Mouse (Mus musculus) forebrain, postnatal 0 days (tissue): ENCODE measurements around the gene Tbc1d14. TPM values are rescaled to one million over a fixed set of nuclear protein-coding genes. Genes with fewer than 3 reads are reported as not detected.

Source experiments
- ATAC-seq: fragments of 200-750 bp; cut with Nextera tagmentation; 2 replicates; pipeline ENCODE4 v1.8.0; 2017; ENCODE audit warnings: mild to moderate bottlenecking, moderate library complexity
- DNase-seq: peaks from one replicate; pipeline ENCODE4 v3.0.0-alpha.2; 2015
- H3K27ac ChIP-seq: fragments of 300-500 bp; sonication (generic); 2 replicates; pipeline ENCODE4 v1.5.1; 2014; ENCODE audit warnings: low read depth, mild to moderate bottlenecking, antibody characterized with exemption, low read length, moderate library complexity, mixed read lengths
- H3K27me3 ChIP-seq: fragments of 300-500 bp; sonication (generic); 2 replicates; pipeline ENCODE4 v1.6.1; 2014; ENCODE audit warnings: mild to moderate bottlenecking, low read length, mixed read lengths; ENCODE audit not compliant: insufficient read depth
- H3K36me3 ChIP-seq: fragments of 300-500 bp; sonication (generic); 2 replicates; pipeline ENCODE4 v1.6.1; 2014; ENCODE audit warnings: mild to moderate bottlenecking, moderate library complexity; ENCODE audit not compliant: insufficient read depth
- H3K4me1 ChIP-seq: fragments of 300-500 bp; sonication (generic); 2 replicates; pipeline ENCODE4 v1.6.1; 2014; ENCODE audit warnings: antibody characterized with exemption; ENCODE audit not compliant: insufficient read depth
- H3K4me2 ChIP-seq: fragments of 300-500 bp; sonication (generic); 2 replicates; pipeline ENCODE4 v1.6.1; 2014; ENCODE audit warnings: low read depth, mild to moderate bottlenecking, moderate library complexity
- H3K4me3 ChIP-seq: fragments of 300-500 bp; sonication (generic); 2 replicates; pipeline ENCODE4 v1.5.1; 2014; ENCODE audit warnings: low read depth, low read length, mixed read lengths
- H3K9ac ChIP-seq: fragments of 300-500 bp; sonication (generic); 2 replicates; pipeline ENCODE4 v1.6.1; 2014; ENCODE audit warnings: mild to moderate bottlenecking
- H3K9me3 ChIP-seq: fragments of 300-500 bp; sonication (generic); 2 replicates; pipeline ENCODE4 v1.6.1; 2016; ENCODE audit warnings: low read length
- CTCF ChIP-seq: sonication (generic); IDR thresholded peaks from 2 replicates; pipeline ENCODE4 v1.5.1; 2016; ENCODE audit warnings: antibody characterized with exemption, control low read depth, low read depth
- WGBS: fragments of 180-500 bp; shearing (Covaris S2); extraction: QIAGEN DNeasy Blood & Tissue Kit; methylation state at CpG from one replicate; pipeline ENCODE4 v1.1.7; 2014; 5-methylcytosine and 5-hydroxymethylcytosine counted together
- polyA plus RNA-seq: library from polyadenylated mRNA; unstranded; fragments of >200 nt; fragmentation: Nextera tagmentation; extraction: Ambion mirVana; gene quantifications from 2 replicates; pipeline ENCODE4 v1.2.1, GENCODE M21; 2015
- total RNA-seq: library from RNA; depleted of rRNA; stranded (reverse); fragments of >200 nt; gene quantifications from 2 replicates; pipeline ENCODE4 v1.2.3, GENCODE M21; 2014

Tbc1d14 gene
- total and polyA plus RNA-seq, 2 experiments from 2014 or later: 29.0 to 74.1 TPM

DNA sequence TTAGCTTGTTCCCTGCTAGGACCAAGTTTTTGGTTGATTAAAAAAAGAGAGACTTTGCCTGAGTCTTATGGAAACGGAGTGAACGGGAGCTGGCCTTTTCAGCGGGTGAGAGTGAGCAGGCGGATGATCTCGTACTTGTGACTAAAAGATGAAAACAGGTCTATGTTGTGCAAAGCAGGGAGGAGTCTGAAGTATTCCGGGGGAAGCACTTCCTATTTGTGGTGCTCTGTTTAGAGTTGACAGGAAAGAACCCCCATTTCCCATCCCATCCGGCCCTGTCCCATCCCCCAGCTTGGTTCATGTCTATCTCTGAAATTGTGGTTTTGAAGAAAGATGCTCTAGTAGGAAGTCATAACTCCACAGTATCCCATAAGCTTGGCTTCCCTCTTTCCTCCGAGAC, 127.2 kb downstream of the Tbc1d14 start:
- WGBS: 38% methylated on average over 8 of the region's 8 CpGs

DNA sequence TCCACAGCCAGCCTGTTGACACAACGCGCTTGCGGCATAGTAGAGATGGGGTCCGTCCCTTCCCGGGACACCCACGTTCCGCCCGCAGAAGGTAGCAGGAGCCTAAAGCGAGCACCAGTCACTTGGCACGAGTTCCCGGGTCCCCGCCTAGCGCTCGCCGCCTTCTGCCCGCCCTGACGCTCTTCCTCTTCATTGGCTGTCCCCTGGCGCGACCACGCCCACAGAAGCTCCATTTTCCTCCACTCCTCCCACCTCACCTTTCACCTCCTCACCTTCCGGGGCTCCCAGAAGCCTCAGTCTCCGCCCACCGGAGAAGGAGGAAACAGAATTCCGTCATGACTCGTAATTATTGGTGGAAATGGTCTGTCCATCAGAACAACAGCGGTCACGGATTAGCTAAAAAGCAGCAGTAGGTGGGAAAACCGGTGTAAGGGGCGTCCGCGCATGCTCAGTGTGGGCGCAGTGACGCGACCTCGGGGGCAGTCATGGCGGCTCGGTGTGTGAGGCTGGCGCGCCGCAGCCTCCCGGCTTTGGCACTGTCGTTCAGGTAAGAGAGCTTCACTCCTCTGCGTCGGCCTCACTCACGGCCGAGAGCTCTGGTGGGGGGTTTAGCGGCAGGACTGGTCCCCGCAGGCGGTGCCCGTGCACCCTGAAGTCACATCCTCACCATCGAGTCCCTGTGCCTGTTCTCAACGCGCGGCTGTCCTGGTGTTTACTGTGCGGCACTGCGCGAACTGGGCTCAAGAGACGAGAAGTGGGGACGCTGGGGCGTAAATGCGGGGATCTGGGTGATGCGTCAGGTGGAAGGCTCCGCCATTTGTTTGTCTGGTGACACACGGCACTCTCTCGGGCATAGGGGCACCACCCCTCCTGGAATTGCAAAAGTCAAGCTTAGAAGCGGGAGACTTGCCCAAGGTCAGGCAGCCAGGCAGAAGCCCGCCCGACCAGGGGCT, 128.1 kb downstream of the Tbc1d14 start, which contains the start of gene Grpel1:
Gene Grpel1 (plus strand): TSS at position 290 of the 953 bp plus-strand sequence.
- under 1% methylated on average over 68 of the region's 68 CpGs for WGBS
- DNase-seq: peak; percentile 99
- peaks cover 20% of the 10 kb centered on the region for H3K36me3 ChIP-seq
- 0 out of 2 replicates have a peak, but pooled peaks have one; percentile 10 for TF ChIP-seq CTCF
- peak; percentile 96 for ATAC-seq
- H3K4me2 ChIP-seq: peak within 1 kb of the TSS; percentile 96
- H3K27ac ChIP-seq: peak within 1 kb of the TSS; percentile 72
- H3K9me3 ChIP-seq: no peaks in the 10 kb centered on the region
- no peaks in the 10 kb centered on the region for H3K27me3 ChIP-seq
- H3K9ac ChIP-seq: peak within 1 kb of the TSS; percentile 74
- H3K4me1 ChIP-seq: peaks cover 6% of the 10 kb centered on the region; the same call in 1 of the 2 replicates
- peak within 1 kb of the TSS; percentile 84 for H3K4me3 ChIP-seq

More for the DNA sequence above, 127.2 kb downstream of the Tbc1d14 start:
- no peak for DNase-seq
- Histone ChIP-seq H3K4me2 (peak overlapping the region; percentile 96), H3K27ac (no peak overlapping the region), H3K36me3 (peaks cover 29% of the 10 kb centered on the region), H3K4me3 (peak overlapping the region; percentile 84), H3K4me1 (peaks cover 6% of the 10 kb centered on the region; the same call in 1 of the 2 replicates), H3K27me3 (no peaks in the 10 kb centered on the region), H3K9me3 (no peaks in the 10 kb centered on the region), H3K9ac (0 out of 2 replicates have a peak overlapping the region, but pooled peaks have one; percentile 74)
- TF ChIP-seq CTCF: no peak
- no peak for ATAC-seq

DNA sequence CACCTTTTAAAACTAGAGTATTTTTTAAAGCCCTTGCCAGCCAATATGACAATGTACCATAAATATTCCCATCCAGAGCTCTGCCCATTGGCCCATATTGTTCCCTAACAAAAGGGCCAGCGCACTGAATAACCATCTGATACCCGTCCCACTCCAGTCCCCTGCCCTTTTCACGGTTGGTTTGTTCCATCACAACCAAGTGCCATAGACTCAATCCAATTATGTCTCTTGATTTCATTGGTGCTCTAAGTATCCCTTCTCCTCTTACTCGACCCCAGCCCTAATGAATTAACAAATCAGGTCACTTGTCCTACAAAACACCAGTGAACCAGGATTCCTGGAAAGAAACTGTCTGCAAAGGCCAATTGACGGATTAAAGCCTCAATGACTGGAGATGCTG, 129.7 kb downstream of the Tbc1d14 start:
- H3K36me3 ChIP-seq: 0 out of 2 replicates have a peak, but pooled peaks cover 5% of the 10 kb centered on the region
- 16% methylated on average over 5 of the region's 5 CpGs for WGBS

DNA sequence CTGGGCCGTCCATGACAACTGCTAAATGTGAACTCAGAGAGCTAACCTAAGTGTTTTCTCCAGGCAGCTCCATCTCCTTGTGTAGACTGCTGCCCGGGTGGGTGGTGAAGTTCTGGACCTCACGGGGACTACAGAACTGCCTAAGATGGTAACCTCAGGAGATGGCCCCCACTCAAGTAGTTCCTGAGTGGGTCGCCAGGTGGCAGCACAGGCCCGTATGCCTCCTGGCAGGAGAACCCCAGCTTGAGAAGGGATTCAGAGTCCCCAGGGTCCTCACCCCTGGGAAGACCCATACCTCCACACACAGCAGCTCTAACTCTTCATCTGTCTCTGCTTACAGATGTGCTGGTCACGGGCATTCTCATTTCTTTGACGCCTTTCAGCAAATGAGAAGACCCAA, 130.3 kb downstream of the Tbc1d14 start:
- Histone ChIP-seq H3K27ac (no peak overlapping the region), H3K4me2 (no peak overlapping the region), H3K4me1 (peaks cover 6% of the 10 kb centered on the region; the same call in 1 of the 2 replicates), H3K9ac (no peak overlapping the region), H3K27me3 (no peaks in the 10 kb centered on the region), H3K4me3 (no peak overlapping the region), H3K36me3 (no peaks in the 10 kb centered on the region), H3K9me3 (no peaks in the 10 kb centered on the region)
- peak; percentile 64 for DNase-seq
- no peak for ATAC-seq
- 13% methylated on average over 7 of the region's 7 CpGs for WGBS
- TF ChIP-seq CTCF: peak; percentile 79

More for the DNA sequence above, 129.7 kb downstream of the Tbc1d14 start:
- TF ChIP-seq CTCF: no peak
- peaks cover 6% of the 10 kb centered on the region; the same call in 1 of the 2 replicates for H3K4me1 ChIP-seq
- DNase-seq: no peak
- H3K27ac ChIP-seq: no peak overlapping the region
- H3K9ac ChIP-seq: no peak overlapping the region
- no peak for ATAC-seq
- H3K9me3 ChIP-seq: no peaks in the 10 kb centered on the region
- H3K27me3 ChIP-seq: no peaks in the 10 kb centered on the region
- no peak overlapping the region for H3K4me2 ChIP-seq
- H3K4me3 ChIP-seq: no peak overlapping the region

DNA sequence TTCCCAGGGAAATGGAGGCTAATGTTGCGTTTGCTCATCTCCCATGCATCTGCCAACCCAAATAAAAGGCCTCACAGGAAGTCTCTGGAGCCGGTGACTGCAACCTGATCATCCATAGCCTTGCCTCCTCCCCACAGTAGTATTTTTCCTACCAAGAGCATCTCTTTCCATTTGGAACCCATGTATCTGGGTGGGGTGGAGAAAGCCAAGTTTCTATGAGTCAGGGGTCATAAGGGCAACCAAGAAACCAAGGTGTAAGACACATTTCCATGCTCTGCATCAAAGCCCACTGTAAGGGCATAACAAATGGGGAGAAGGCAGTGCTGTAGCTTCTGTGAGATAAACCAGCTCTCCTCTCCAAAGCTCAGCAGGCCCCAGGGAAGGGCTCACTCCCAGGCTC, 131.8 kb downstream of the Tbc1d14 start:
- Histone ChIP-seq H3K4me1 (peaks cover 6% of the 10 kb centered on the region; the same call in 1 of the 2 replicates), H3K9ac (no peak overlapping the region), H3K27me3 (no peaks in the 10 kb centered on the region), H3K4me2 (no peak overlapping the region), H3K36me3 (no peaks in the 10 kb centered on the region), H3K4me3 (no peak overlapping the region), H3K27ac (no peak overlapping the region), H3K9me3 (no peaks in the 10 kb centered on the region)
- 83% methylated on average over 2 of the region's 2 CpGs for WGBS
- DNase-seq: no peak
- TF ChIP-seq CTCF: no peak
- no peak for ATAC-seq

DNA sequence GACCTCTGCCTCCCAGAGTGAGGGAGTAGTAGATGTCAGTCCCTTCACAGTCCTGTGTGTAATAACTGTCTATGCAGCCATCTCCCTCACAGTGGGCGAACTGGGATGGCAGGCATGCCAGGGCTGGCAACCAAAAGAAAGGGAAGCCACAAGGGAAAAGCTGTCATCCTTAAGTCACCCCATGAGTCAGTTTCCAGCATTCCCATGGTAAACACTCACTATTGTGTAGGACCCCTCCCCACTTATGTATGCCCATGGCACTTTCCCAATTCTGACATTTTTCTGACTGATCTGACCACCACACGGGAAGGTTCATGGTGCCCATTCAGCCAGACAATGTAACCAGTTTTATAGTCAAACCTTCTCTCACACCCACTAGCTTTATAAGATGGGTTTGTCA, 132.4 kb downstream of the Tbc1d14 start:
- no peaks in the 10 kb centered on the region for H3K9me3 ChIP-seq
- no peaks in the 10 kb centered on the region for H3K27me3 ChIP-seq
- no peak overlapping the region for H3K9ac ChIP-seq
- H3K4me3 ChIP-seq: no peak overlapping the region
- no peak overlapping the region for H3K27ac ChIP-seq
- peaks cover 3% of the 10 kb centered on the region; the same call in 1 of the 2 replicates for H3K4me1 ChIP-seq
- H3K4me2 ChIP-seq: no peak overlapping the region
- no peaks in the 10 kb centered on the region for H3K36me3 ChIP-seq
- ATAC-seq (no peak), DNase-seq (no peak)
- TF ChIP-seq CTCF: no peak
- 86% methylated on average over 2 of the region's 2 CpGs for WGBS

DNA sequence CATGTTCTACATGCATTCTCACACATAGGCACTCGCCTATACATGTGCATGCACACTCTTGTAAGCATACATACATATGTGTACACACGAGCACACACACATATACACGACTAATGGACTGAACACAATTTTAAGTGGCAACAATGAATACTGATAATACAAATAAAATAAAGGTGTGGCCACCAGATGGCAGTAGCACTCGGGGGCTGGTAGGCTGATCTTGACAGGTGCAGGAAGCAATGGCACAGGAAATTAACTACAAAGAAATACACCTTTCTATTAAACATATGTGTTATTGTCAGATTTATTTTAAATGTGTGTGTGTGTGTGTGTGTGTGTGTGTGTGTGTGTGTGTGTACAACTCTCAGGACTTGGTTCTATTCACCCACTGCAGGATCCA, 134.2 kb downstream of the Tbc1d14 start:
- no peaks in the 10 kb centered on the region for H3K9me3 ChIP-seq
- no peaks in the 10 kb centered on the region for H3K36me3 ChIP-seq
- no peaks in the 10 kb centered on the region for H3K27me3 ChIP-seq
- DNase-seq (no peak), ATAC-seq (no peak)
- H3K4me2 ChIP-seq: no peak overlapping the region
- no peaks in the 10 kb centered on the region for H3K4me1 ChIP-seq
- 9% methylated on average over 4 of the region's 4 CpGs for WGBS
- no peak overlapping the region for H3K4me3 ChIP-seq
- no peak overlapping the region for H3K9ac ChIP-seq
- peak; percentile 63 for TF ChIP-seq CTCF
- no peak overlapping the region for H3K27ac ChIP-seq
